Mouse (Mus musculus): ENCODE results near the gene Dlx2.
A peak's percentile ranks its signal among the peaks of the same experiment; 100 is the strongest.

Dlx2 gene

DNA sequence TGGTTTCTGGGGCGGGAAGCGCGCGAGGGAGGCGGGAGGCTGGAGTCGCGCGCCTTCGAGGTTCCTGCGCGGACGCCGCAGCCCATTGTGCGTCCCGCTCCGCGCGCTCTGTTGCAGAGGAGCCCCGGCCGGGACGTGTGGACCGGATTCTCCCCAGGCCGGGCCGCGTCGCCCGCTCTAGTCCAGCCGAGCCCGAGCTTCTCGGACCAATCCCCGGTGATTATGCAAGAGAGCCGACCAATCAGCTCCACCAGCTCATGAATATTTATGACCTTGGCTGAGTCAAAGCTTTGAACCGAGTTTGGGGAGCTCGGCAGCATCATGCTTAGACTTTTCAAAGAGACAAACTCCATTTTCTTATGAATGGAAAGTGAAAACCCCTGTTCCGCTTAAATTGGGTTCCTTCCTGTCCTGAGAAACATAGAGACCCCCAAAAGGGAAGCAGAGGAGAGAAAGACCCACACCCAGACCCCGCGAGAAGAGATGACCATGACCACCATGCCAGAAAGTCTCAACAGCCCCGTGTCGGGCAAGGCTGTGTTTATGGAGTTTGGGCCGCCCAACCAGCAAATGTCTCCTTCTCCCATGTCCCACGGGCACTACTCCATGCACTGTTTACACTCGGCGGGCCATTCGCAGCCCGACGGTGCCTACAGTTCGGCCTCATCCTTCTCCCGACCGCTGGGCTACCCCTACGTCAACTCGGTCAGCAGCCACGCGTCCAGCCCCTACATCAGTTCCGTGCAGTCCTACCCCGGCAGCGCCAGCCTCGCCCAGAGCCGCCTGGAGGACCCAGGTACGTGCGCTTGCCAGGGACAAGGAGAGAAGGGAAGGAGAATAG is 16.8 kb downstream of the Dlx2 start:
- Histone ChIP-seq H3K27me3 (ENCODE audit: control insufficient read depth, insufficient read depth, low read length, poor library complexity, severe bottlenecking) (peaks cover 6% of the 10 kb centered on the region), H3K36me3 (ENCODE audit: control insufficient read depth, insufficient read depth, low read length, poor library complexity, severe bottlenecking) (no peaks in the 10 kb centered on the region)
- DNase-seq (ENCODE audit: low read depth, low spot score) = peak; percentile 55

DNA sequence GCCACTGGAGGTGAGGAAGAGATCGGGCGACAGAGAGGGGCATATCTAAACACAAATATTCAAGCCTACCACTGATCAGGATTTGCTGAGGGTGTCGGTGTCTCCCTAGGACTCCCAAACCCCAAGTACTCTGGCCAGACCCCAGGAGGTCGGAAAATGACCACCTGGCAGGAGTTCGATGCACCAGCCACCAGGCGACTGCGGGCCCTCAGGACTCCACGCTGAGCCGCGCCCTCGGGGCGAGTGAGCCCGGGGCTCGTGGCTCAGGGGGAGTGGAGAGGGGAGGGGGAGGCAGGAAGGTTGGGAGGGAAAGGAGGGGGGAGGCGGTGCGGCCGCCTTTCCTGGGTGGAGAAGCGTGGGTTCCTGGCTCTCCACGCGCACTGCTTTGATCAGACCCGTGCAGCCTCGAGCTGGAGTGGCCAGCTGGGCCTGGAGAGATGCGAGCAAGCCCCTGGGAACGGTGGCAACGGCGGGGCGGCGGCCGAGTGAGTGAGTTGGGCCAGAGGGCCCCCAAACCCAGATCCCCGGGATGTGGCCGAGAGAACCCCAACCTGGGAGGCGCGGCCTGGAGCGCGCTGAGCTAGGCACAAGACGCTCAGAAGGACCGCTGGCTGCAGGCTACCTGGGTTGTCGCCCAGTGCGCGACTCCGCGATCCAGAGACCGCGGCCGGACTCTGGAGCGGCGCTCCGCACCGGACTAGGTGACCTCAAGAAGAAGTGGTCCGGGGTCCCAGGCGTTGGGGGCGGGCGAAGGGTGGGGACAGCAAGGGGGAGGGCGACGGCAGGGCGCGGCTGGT is 17.6 kb downstream of the Dlx2 start:
- Histone ChIP-seq H3K27me3 (ENCODE audit: control insufficient read depth, insufficient read depth, low read length, poor library complexity, severe bottlenecking) (peaks cover 6% of the 10 kb centered on the region), H3K36me3 (ENCODE audit: control insufficient read depth, insufficient read depth, low read length, poor library complexity, severe bottlenecking) (no peaks in the 10 kb centered on the region)
- DNase-seq (ENCODE audit: low read depth, low spot score) = no peak

DNA sequence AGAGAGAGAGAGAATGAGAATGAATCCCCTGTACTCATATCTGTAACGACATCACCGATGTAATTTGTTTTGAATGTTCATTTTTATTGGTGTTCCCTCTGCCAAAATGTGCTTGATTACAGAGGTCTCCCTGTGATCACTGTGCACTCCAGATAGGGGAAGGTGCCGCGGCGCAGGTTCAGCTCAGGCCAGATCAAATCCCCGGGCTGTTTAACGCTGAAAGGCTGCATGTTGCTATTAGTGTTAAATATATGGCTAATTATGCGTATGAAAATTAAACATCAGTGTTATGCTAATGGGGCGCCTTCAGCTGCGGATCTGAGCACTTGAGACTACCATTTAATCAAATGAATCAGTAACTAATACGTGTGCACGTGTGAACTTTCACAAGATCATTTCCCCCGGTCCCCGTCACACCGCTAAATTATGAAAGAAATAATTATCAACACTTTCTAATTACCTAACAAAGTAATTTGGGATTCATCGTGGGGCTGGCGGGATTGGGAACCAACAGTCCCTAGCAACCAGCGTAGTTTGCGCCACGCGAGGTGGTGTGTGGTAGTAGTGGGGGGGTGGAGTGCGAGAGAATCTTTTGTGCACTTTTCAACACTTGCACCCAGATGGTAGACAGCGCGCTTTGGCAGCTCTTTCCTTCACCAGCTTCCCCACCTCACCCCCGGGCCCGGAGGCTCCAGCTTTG is 18.4 kb downstream of the Dlx2 start, which contains the start of gene Dlx1:
Dlx1 (plus strand) TSS at position 100 of the 700 bp plus-strand sequence.
- DNase-seq (ENCODE audit: low read depth, low spot score) = no peak
- no peaks in the 10 kb centered on the region for H3K36me3 ChIP-seq (ENCODE audit: control insufficient read depth, insufficient read depth, low read length, poor library complexity, severe bottlenecking)
- peaks cover 6% of the 10 kb centered on the region for H3K27me3 ChIP-seq (ENCODE audit: control insufficient read depth, insufficient read depth, low read length, poor library complexity, severe bottlenecking)

DNA sequence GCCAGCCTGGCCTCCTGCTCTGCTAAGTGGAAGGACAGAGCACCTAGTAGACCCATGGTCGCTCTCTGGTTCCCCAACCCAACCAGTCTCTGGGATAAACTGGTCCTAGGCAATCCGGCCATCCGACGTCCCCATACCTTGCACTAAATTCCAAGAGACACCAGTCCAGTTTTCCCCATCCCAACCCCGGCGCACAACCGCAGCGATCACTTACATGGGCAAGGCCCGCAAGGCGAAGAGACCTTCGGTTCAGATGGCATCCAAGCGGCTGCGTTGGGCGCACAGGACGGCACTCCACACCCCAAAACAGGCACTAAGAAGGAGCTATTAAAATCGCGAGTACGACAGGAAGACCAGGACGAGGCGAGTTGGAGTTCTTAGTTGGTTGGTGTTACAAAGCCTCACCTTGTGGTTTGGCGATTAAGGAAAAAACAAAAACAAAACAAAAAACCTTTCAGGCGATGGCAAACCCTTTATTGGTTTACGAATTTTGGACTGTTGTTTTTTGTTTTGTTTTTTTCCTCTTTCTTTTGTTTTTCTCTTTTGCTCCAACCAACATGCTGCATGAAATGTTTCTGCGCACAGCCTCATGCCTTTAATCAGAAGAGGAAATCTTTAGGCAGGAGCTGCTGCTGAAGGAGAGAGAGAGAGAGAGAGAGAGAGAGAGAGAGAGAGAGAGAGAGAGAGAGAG is 19.1 kb downstream of the Dlx2 start:
- Histone ChIP-seq H3K27me3 (ENCODE audit: control insufficient read depth, insufficient read depth, low read length, poor library complexity, severe bottlenecking) (peaks cover 6% of the 10 kb centered on the region), H3K36me3 (ENCODE audit: control insufficient read depth, insufficient read depth, low read length, poor library complexity, severe bottlenecking) (no peaks in the 10 kb centered on the region)
- no peak for DNase-seq (ENCODE audit: low read depth, low spot score)

DNA sequence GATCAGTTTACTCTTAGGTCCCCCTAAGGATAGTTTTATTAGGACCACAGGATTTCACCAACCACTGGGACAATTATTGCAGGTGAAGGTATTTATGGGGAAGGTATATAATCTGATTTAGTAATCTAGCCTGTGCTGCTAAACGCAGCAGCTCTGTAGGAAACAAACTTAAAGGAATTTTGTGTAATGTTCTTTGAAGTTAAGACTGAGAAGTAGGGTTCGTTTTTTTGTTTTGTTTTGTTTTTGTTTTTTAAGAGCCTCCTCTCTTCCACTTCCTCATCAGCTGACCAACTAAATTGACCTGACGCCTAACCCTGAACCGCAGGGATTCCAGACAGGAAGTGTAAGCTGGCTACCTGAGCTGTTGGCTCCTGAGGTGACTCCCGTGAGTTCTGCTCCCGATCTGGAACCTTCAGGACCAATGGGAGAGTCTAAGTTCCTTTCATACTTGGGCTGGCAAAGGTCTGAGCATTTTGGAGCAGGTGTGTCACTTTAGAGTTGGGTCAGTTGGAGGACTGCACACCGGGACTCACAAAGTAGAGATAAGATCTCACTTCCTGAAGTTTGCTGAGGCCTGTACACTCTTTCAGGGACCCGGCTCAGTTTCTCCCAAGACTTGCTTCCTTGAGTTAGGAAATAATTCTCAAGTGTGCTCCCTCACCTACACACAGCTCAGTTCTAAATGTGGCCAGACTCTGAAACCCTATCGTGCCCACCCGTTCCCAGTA is 19.8 kb downstream of the Dlx2 start:
- peaks cover 6% of the 10 kb centered on the region for H3K27me3 ChIP-seq (ENCODE audit: control insufficient read depth, insufficient read depth, low read length, poor library complexity, severe bottlenecking)
- no peak for DNase-seq (ENCODE audit: low read depth, low spot score)
- no peaks in the 10 kb centered on the region for H3K36me3 ChIP-seq (ENCODE audit: control insufficient read depth, insufficient read depth, low read length, poor library complexity, severe bottlenecking)

DNA sequence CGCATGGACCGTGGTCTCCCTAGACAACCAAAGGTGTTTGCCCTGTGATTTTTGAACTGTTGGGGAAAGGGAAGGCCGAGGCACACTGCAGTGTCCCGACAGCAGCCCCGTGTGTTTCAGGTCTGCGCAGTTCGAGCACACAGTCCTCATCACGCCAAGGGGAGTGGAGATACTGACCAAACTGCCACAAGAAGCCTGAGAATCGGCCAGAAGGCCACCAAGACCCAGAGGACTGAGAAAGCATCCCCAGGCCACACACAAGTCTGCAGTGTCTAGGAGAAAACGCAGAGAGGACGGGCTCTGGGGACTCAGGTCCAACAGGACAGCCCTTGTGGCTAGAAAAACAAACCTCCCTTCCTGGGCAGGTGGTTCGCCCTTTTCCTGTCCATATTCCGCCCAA is 21.8 kb downstream of the Dlx2 start:
- Histone ChIP-seq H3K36me3 (ENCODE audit: control insufficient read depth, insufficient read depth, low read length, poor library complexity, severe bottlenecking) (no peaks in the 10 kb centered on the region), H3K27me3 (ENCODE audit: control insufficient read depth, insufficient read depth, low read length, poor library complexity, severe bottlenecking) (peaks cover 6% of the 10 kb centered on the region)
- DNase-seq (ENCODE audit: low read depth, low spot score) = no peak

DNA sequence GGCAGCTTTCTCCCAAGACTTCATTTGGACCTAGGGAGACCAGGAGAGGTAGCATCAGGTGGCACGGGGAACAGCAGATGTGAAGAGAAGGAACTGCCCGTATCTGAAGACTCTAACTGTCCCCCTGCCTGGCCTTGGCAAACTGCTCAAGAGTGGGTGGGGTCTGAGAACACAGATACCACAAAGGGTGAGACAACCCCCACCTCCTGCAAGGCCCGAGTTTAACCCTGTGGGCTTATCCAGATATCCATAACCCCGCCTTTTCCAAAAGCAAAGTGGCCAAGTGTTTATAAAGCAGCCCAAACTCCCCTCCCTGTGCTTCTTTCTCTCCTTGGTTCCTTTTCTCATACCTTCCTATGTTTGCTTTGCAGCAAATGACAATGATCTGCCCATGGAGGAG is 23.1 kb downstream of the Dlx2 start:
- Histone ChIP-seq H3K36me3 (ENCODE audit: control insufficient read depth, insufficient read depth, low read length, poor library complexity, severe bottlenecking) (no peaks in the 10 kb centered on the region), H3K27me3 (ENCODE audit: control insufficient read depth, insufficient read depth, low read length, poor library complexity, severe bottlenecking) (peaks cover 2% of the 10 kb centered on the region; the same call in 1 of the 2 replicates)
- DNase-seq (ENCODE audit: low read depth, low spot score) = no peak

DNA sequence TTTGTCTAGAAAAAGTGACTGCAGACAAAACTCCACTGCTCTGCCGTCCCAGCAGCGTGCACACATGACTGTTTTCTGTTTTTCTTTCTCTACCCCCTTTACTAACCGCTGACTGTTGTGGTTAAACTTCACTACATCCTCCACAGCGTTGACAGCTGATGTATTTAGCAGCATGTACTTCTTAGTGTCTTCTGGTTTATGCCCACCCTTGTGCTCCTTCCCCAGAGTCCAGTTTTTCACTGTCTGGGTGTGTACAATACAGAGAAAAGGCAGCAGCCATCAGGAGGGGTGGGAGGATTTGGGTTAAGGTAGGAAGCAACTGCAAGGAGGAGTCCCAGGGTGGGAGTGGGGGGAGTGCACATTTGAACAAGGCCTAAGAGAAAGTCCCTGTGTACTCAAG is 23.7 kb downstream of the Dlx2 start:
- no peak for DNase-seq (ENCODE audit: low read depth, low spot score)
- H3K36me3 ChIP-seq (ENCODE audit: control insufficient read depth, insufficient read depth, low read length, poor library complexity, severe bottlenecking) = no peaks in the 10 kb centered on the region
- peaks cover 2% of the 10 kb centered on the region; the same call in 1 of the 2 replicates for H3K27me3 ChIP-seq (ENCODE audit: control insufficient read depth, insufficient read depth, low read length, poor library complexity, severe bottlenecking)

DNA sequence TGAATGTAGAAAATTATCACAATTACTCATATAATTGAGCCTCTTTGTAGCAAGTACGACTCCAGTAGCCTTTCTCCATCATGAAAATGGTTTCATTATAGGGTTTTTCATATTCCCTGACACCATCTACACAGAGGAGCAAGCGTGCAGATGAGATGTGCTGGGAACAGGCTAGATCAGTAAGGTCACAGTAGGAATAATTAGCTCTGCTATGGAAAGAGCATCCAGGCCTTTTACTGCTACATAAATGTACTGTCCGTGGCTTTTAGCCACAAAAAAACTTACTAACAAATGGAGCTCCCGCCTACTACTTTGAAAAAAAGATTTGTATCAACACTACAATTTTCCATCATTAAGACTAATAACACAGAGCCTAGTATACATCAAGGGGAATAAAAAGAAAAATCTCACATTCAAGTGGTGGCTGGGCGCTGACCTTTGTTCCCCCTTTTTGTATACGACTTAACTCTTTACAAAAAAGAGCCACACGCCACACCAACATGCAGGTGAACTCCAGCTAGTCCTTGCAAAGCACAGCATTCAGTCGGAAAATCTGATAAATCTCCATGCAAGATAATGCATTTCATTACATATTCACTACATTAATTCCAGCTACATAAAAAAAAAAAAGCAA is 29.0 kb downstream of the Dlx2 start:
- Histone ChIP-seq H3K27me3 (ENCODE audit: control insufficient read depth, insufficient read depth, low read length, poor library complexity, severe bottlenecking) (no peaks in the 10 kb centered on the region), H3K36me3 (ENCODE audit: control insufficient read depth, insufficient read depth, low read length, poor library complexity, severe bottlenecking) (no peaks in the 10 kb centered on the region)
- no peak for DNase-seq (ENCODE audit: low read depth, low spot score)

DNA sequence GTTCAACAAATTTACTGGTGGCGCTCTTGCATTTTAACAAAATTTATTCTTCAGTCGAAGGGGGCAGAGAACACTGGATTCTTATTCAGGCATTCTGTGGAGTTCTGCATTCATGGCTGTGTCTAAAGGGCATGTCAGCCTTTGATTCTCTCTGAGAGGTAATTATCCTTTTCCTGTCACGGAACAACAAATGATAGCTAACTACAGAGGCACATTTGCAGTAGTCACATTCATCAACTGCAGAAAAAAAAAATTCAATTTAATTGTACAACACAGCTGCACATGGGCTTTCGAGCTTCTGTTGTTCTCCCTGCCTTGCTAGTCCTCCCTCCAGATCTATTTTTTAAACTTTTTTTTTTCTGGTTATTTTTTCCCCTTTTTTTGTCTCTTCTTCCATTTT is 29.6 kb downstream of the Dlx2 start:
- H3K36me3 ChIP-seq (ENCODE audit: control insufficient read depth, insufficient read depth, low read length, poor library complexity, severe bottlenecking) = no peaks in the 10 kb centered on the region
- DNase-seq (ENCODE audit: low read depth, low spot score) = no peak
- H3K27me3 ChIP-seq (ENCODE audit: control insufficient read depth, insufficient read depth, low read length, poor library complexity, severe bottlenecking) = no peaks in the 10 kb centered on the region

DNA sequence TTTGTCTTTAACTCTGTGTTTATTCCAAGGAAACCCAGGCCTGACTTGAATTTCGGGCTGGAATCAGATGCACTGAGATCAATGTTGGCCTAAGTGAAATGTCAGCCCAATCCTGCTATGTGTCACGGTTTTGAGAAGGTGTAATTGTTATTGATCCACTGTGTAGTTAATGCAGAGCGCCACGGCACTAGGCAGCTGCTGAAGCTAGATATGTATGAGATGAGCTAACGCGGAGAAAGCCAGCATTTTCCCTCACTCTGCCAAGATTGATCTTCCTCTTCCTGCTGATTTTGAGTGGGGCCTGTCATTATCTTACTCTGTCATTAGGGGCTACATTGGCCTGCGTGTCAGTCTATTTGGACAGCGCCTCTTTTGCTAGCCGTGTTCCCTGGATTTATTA is 34.2 kb downstream of the Dlx2 start:
- DNase-seq (ENCODE audit: low read depth, low spot score) = no peak
- no peaks in the 10 kb centered on the region for H3K36me3 ChIP-seq (ENCODE audit: control insufficient read depth, insufficient read depth, low read length, poor library complexity, severe bottlenecking)
- H3K27me3 ChIP-seq (ENCODE audit: control insufficient read depth, insufficient read depth, low read length, poor library complexity, severe bottlenecking) = no peaks in the 10 kb centered on the region

DNA sequence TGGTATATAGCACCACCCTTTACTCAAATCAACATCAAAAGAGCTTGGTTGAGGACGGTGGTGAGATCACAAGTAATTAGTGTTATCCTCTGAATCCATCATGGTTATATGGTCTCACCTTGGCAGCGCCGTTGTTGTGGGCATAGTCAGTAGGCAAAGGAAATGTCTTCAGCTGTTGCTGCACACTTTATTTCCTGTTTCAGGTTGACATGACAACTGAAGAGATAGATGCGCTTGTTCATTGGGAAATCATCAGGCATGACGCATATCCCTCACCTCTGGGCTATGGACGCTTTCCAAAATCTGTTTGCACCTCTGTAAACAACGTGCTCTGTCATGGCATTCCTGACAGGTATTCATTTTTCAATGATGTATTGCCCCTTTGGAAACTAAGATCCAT is 35.3 kb downstream of the Dlx2 start:
- H3K27me3 ChIP-seq (ENCODE audit: control insufficient read depth, insufficient read depth, low read length, poor library complexity, severe bottlenecking) = no peaks in the 10 kb centered on the region
- DNase-seq (ENCODE audit: low read depth, low spot score) = no peak
- no peaks in the 10 kb centered on the region for H3K36me3 ChIP-seq (ENCODE audit: control insufficient read depth, insufficient read depth, low read length, poor library complexity, severe bottlenecking)

DNA sequence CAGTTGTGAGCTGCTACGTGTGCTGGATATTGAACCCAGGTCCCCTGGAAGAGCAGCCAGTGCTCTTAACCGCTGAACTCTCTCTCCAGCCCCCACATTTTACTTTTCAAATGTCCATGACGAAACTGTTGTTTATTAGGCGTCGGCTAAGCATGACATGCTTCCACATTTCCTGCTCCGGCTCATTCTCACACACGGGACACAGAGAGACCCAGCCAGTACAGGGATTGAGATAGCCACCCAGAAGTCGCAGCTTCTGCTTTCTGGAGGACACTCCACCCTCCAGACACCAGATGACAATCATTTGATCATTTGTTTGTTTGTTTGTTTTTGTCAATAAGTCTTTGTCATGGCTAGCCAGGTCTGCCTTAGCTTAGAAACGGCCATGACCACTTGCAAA is 41.7 kb downstream of the Dlx2 start:
- DNase-seq (ENCODE audit: low read depth, low spot score) = no peak

More for the DNA sequence above, 41.7 kb downstream of the Dlx2 start:
- no peaks in the 10 kb centered on the region for H3K27me3 ChIP-seq (ENCODE audit: control insufficient read depth, insufficient read depth, low read length, poor library complexity, severe bottlenecking)
- no peaks in the 10 kb centered on the region for H3K36me3 ChIP-seq (ENCODE audit: control insufficient read depth, insufficient read depth, low read length, poor library complexity, severe bottlenecking)

Data from splenic B cell, adult 2 months (primary cell).